Mouse (Mus musculus) macrophage (primary cell): ENCODE measurements around the gene Mpnd. TPM values are rescaled to one million over a fixed set of nuclear protein-coding genes. Genes with fewer than 3 reads are reported as not detected.

ENCODE experiments used
- H3K27ac ChIP-seq: fragments of 350-480 bp; formaldehyde crosslinking; 2 replicates; pipeline ENCODE4 v1.9.0; 2021
- H3K36me3 ChIP-seq: fragments of 350-480 bp; formaldehyde crosslinking; 2 replicates; pipeline ENCODE4 v1.9.0; 2021; ENCODE audit errors: inconsistent target
- H3K4me3 ChIP-seq: fragments of 350-480 bp; formaldehyde crosslinking; 2 replicates; pipeline ENCODE4 v1.9.0; 2021; ENCODE audit errors: inconsistent target
- H3K79me2 ChIP-seq: fragments of 350-480 bp; formaldehyde crosslinking; 2 replicates; pipeline ENCODE4 v1.9.0; 2021; ENCODE audit errors: inconsistent target
- WGBS: methylation state at CpG from one replicate; pipeline ENCODE4 v1.1.7; 2026; ENCODE audit warnings: inconsistent platforms; ENCODE audit not compliant: missing documents; 5-methylcytosine and 5-hydroxymethylcytosine counted together
- polyA plus RNA-seq: library from polyadenylated mRNA; stranded (reverse); fragments of 250-400 nt; gene quantifications from 3 replicates; pipeline ENCODE4 v1.2.4, GENCODE M21; 2018; ENCODE audit warnings: inconsistent platforms

Mpnd gene
- polyA plus RNA-seq, 1 experiment from 2014 or later: 42.2 TPM

- peaks cover 7% of the 10 kb centered on the region; the same call in 1 of the 2 replicates for H3K36me3 ChIP-seq
- H3K4me3 ChIP-seq: no peak overlapping the region; the same call in 1 of the 2 replicates
- WGBS: 47% methylated on average over 10 of the region's 14 CpGs
- H3K27ac ChIP-seq: no peak overlapping the region
- H3K79me2 ChIP-seq: peaks cover 14% of the 10 kb centered on the region; the same call in 1 of the 2 replicates
Measured at GRCm38 (mm10) chr17:56007444-56008355, 2.2 kb downstream of the Mpnd start.

DNA sequence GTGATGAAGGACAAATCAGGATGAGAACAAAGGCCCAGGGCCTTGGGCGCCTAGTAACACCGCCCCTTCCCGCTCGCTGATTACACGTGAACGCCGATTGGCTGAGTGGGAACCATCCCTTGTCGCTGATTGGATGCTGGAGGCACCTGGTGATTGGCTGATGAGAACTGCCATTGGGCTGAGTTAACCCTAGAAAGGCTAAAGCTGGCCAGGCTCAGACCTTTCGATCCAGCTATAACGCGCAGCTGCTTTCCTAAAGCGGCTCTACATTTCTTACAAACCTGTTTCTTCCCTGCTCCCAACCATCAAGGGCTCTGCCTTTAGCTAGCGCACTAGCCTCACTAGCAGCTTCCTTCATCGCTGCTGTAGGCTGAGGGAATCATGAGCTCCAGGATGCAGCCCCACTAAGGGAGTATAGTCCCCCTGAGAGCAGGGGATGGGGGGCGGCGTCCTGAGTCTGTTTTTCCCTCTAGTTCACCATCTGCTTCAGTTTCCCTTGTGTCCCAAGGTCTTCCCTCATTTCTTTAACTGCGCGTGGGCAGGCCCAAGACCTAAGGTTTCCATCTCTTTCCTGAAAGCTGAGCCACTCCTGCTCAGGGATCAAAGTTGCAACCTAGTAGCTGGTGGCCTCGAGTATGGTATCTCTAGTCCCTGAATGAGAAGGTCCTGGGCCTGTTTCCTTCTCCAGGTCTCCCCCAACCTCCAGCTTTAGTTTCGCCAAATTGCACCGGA, 3.0 kb downstream of the Mpnd start:
- WGBS: under 1% methylated on average over 21 of the region's 21 CpGs
- Histone ChIP-seq H3K27ac (peak overlapping the region; percentile 75), H3K79me2 (peaks cover 14% of the 10 kb centered on the region; the same call in 1 of the 2 replicates), H3K36me3 (peaks cover 7% of the 10 kb centered on the region; the same call in 1 of the 2 replicates), H3K4me3 (peak overlapping the region; percentile 54)

DNA sequence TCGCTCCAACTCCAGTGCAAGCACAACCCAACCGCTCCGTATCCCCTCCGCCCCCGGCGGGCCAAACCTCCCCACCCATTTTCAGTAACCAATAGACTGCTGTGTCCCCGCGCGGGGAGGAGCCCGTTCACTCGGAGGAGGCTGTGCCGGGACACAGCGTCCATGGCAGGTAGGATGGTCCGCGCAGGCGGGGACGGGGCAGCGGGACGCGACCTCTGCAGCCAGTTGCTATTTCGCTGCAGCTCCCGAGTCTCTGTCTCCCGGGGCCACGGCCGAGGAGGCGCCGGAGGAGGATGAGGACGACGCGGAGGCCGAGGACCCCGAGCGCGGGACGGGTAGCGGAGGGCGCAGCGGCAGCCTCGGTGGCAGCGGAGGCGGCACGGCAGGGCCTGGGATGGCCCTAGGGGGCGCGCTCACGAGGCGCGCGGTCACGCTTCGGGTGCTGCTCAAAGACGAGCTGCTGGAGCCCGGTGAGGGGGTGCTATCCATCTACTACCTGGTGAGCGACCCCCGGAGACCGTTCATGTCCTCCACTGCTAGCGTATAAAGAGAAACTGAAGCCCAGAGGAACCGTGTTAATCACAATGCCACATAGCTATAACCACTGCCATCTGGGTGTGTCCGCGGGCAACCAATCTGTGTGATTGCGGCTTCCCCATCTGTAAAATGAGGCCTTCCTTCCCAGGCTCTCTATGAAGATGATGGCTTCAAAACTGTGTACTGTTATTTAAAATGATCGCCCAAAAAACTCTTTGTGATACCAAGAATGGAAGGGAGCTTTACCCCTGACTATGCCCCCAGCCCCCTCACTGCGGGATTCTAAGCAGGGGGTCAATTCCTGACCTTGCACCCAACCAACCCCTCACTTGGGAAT, 3.8 kb downstream of the Mpnd start:
- WGBS: under 1% methylated on average over 57 of the region's 62 CpGs
- peak overlapping the region; percentile 54 for H3K4me3 ChIP-seq
- H3K79me2 ChIP-seq: peaks cover 14% of the 10 kb centered on the region; the same call in 1 of the 2 replicates
- H3K36me3 ChIP-seq: peaks cover 7% of the 10 kb centered on the region; the same call in 1 of the 2 replicates
- peak overlapping the region; percentile 75 for H3K27ac ChIP-seq

DNA sequence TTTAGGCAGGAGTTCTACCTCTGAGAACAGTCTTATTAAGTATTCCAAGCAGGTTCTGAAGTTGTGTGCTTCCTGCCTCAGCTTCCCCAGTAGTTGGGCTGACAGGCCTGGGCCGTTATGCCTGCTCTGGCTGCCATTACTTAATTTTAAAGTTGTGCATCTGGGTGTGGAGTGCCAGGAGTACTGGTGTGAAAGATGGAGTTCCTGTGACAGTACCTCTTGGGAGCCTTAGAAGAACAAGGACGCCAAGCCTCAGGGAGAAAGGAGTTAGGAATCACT, 4.4 kb downstream of the Mpnd start:
- Histone ChIP-seq H3K4me3 (peak overlapping the region; percentile 54), H3K36me3 (peaks cover 10% of the 10 kb centered on the region; the same call in 1 of the 2 replicates), H3K79me2 (peaks cover 14% of the 10 kb centered on the region; the same call in 1 of the 2 replicates), H3K27ac (peak overlapping the region; percentile 48)
- WGBS: 48% methylated on average over 2 of the region's 2 CpGs

DNA sequence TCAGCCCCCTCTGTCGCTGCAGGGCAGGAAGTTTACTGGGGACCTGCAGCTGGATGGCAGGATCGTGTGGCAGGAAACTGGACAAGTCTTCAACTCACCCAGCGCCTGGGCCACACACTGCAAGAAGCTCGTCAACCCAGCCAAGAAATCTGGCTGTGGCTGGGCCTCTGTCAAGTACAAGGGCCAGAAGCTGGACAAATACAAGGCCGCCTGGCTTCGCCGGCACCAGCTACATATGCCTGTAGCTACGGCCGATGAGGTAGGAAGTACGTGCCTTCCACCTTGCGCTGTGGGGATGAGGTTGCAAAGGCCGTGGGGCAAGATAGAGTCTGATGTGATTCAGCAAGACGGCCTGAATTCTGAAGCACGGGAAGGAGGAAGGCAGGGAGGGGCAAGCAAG, 4.7 kb downstream of the Mpnd start:
- peaks cover 13% of the 10 kb centered on the region for H3K36me3 ChIP-seq
- peak overlapping the region; percentile 48; the same call in 1 of the 2 replicates for H3K27ac ChIP-seq
- 68% methylated on average over 13 of the region's 14 CpGs for WGBS
- H3K79me2 ChIP-seq: peaks cover 14% of the 10 kb centered on the region; the same call in 1 of the 2 replicates
- H3K4me3 ChIP-seq: peak overlapping the region; percentile 54

- no peak overlapping the region for H3K27ac ChIP-seq
- peak overlapping the region; percentile 54; the same call in 1 of the 2 replicates for H3K4me3 ChIP-seq
- peaks cover 17% of the 10 kb centered on the region for H3K36me3 ChIP-seq
- 13% methylated on average over 9 of the region's 9 CpGs for WGBS
- peaks cover 14% of the 10 kb centered on the region; the same call in 1 of the 2 replicates for H3K79me2 ChIP-seq
Measured at GRCm38 (mm10) chr17:56010681-56011080, 5.2 kb downstream of the Mpnd start.

DNA sequence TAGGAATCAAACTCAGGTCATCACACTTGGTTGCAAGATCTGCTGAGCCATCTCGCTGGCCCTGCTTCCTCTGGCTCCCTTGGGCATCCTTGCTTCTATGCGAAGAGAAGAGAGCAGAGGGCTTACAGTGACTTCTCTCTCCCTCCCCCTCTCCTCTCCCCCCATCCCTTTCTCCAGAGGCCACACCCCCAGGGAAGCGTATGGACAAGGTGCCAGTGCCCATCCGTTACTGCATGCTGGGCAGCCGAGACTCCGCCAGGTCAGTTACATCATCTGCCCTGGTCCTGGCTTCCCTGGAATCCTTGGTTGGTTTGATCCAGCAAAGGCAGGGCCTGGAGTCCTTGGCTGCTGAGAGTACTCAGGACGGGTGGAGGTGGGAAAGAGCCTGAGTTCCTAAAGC, 5.9 kb downstream of the Mpnd start:
- H3K27ac ChIP-seq: no peak overlapping the region
- 95% methylated on average over 7 of the region's 7 CpGs for WGBS
- peaks cover 14% of the 10 kb centered on the region; the same call in 1 of the 2 replicates for H3K79me2 ChIP-seq
- H3K36me3 ChIP-seq: peaks cover 25% of the 10 kb centered on the region
- H3K4me3 ChIP-seq: no peak overlapping the region

DNA sequence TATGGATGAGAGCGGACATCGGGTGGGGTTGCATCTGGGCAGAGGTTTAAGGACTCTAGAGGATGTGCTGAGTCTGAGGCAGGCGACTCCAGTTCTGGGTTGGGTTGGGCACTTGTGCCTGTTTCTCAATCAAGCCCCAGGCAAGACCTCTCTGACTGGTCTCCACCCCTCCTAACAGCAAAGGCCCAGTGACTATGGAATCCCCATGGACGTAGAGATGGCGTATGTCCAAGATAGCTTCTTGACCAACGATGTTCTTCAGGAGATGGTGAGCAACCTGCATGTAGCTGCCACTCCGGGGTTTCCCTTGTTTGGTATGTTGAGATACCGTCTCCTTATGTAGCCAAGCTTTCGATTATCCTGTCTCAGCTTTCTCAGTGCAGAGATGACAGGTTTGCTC, 9.8 kb downstream of the Mpnd start:
- 96% methylated on average over 8 of the region's 9 CpGs for WGBS
- H3K27ac ChIP-seq: no peak overlapping the region
- H3K36me3 ChIP-seq: peaks cover 63% of the 10 kb centered on the region
- no peak overlapping the region for H3K4me3 ChIP-seq
- H3K79me2 ChIP-seq: peaks cover 42% of the 10 kb centered on the region

GRCm38 (mm10) chr17:56016382-56016781, 10.9 kb downstream of the Mpnd start:
- Histone ChIP-seq H3K4me3 (no peak overlapping the region), H3K36me3 (peaks cover 65% of the 10 kb centered on the region), H3K79me2 (peaks cover 45% of the 10 kb centered on the region), H3K27ac (no peak overlapping the region)
- 92% methylated on average over 8 of the region's 8 CpGs for WGBS

- Histone ChIP-seq H3K27ac (no peak overlapping the region), H3K36me3 (peaks cover 59% of the 10 kb centered on the region), H3K4me3 (no peak overlapping the region), H3K79me2 (peaks cover 52% of the 10 kb centered on the region)
- WGBS: 93% methylated on average over 11 of the region's 15 CpGs
Measured at GRCm38 (mm10) chr17:56016793-56017785, 11.6 kb downstream of the Mpnd start.

- Histone ChIP-seq H3K4me3 (no peak overlapping the region), H3K27ac (no peak overlapping the region), H3K36me3 (peaks cover 59% of the 10 kb centered on the region), H3K79me2 (peaks cover 60% of the 10 kb centered on the region)
- 91% methylated on average over 7 of the region's 7 CpGs for WGBS
Measured at GRCm38 (mm10) chr17:56017848-56018247, 12.3 kb downstream of the Mpnd start.

DNA sequence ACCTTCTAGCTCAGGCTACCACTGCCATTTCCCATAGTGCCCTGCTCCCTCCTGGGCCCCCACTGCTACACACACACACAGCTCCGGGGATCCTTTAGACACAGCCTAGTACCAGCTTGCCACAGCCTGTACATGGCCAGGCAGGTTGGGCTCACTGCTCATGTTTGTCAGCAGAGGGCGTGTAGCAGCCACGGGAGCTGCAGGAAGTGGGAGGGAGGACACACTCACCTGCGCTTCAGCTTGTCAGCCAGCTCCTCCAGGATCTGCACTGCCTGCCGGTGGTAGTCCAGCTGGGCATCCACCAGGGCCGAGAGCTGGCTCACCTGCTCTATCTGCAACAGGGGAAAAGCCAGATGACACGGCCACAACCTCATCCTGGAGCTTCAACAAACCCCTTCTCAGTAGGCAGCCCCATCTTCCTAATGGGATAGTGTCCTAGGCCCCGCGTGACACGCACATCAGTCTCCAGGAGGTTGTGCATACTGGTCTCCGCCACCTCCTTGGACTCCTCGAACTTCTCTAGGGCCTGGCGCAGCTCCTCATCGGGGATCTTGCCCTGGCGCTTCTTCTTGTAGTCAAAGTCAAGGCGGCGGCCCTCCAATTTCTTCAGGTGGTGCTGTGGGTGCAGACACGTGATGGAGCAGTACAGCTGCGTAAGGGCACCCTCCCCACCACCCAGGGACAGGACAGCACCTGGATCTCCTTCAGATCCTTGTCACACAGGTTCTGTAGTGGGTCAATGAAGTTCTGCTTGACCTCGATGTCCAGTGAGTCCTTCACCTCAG, 13.0 kb downstream of the Mpnd start:
- no peak overlapping the region for H3K27ac ChIP-seq
- 82% methylated on average over 17 of the region's 20 CpGs for WGBS
- peaks cover 67% of the 10 kb centered on the region for H3K79me2 ChIP-seq
- peaks cover 59% of the 10 kb centered on the region for H3K36me3 ChIP-seq
- H3K4me3 ChIP-seq: no peak overlapping the region
